ENCODE assay signal across 20 mouse cellular contexts in genomic region chr4:150924936-150925335, GRCm38 (mm10). TPM values are rescaled to one million over a fixed set of nuclear protein-coding genes. Genes with fewer than 3 reads are reported as not detected.
DNase-seq lines count a peak whose midpoint lies in the region; TF ChIP-seq lines count a peak whose summit lies in the region.
"Had no signal": no experiment of that assay in that cellular context is flagged by ENCODE, and none has a peak within 500 bp of the region (broad histone marks: within the 10 kb centered on the region; RNA-seq: fewer than 3 reads in every experiment).

No protein-coding gene starts in this region.

- in situ Hi-C loops in CH12.LX (cut with MboI; ENCODE audit: low pct_ligation_motif_present, low pct_unique_long_range_greater_than_20kb, low sequenced_read_pairs) = no loop called here

- no peaks in the 10 kb centered on the region for H3K36me3 ChIP-seq in thymus, adult 2 months (ENCODE audit: control insufficient read depth, insufficient read depth, low read length)
- no peaks in the 10 kb centered on the region for H3K36me3 ChIP-seq in CH12.LX (replicated peaks in 1 of 2; ENCODE audit: control insufficient read depth in 1 of 2, insufficient read depth in 1 of 2, low read length in 1 of 2)
- H3K36me3 ChIP-seq: embryonic facial prominence, embryonic 13.5 days; forebrain, embryonic 12.5 days; heart, embryonic 13.5 days; hindbrain, embryonic 12.5 days; intestine, embryonic 15.5 days had no signal

- 71% methylated on average over 6 of the region's 6 CpGs for WGBS in thymus, adult 2 months

- H3K79me2 ChIP-seq in CH12.LX (replicated peaks; ENCODE audit: control insufficient read depth, extremely low read depth, insufficient read depth, poor library complexity, severe bottlenecking) = no peaks in the 10 kb centered on the region

- peaks cover 3% of the 10 kb centered on the region for H3K9me3 ChIP-seq in CH12.LX (replicated peaks; ENCODE audit: low read length)
- H3K9me3 ChIP-seq: embryonic facial prominence, embryonic 13.5 days; forebrain, embryonic 12.5 days; heart, embryonic 13.5 days; hindbrain, embryonic 12.5 days; intestine, embryonic 15.5 days had no signal

- TF ChIP-seq CTCF in thymus, adult 2 months (IDR thresholded peaks at IDR 0.05; ENCODE audit: borderline replicate concordance, control insufficient read depth, extremely low read depth, insufficient read depth, low read length, poor library complexity) = no peak
- TF ChIP-seq CTCF in CH12.LX (conservative IDR thresholded peaks at IDR 0.05 in 1 of 2, IDR thresholded peaks at IDR 0.05 in 1 of 2; ENCODE audit: low read depth in 2 of 2, low read length in 2 of 2) = no peak

- H3K9ac ChIP-seq in CH12.LX (ENCODE audit: insufficient read depth, low read depth) = no peak overlapping the region
- H3K9ac ChIP-seq: embryonic facial prominence, embryonic 13.5 days; forebrain, embryonic 12.5 days; forebrain, postnatal 0 days; heart, embryonic 13.5 days; hindbrain, embryonic 12.5 days; intestine, embryonic 15.5 days had no signal

- TF ChIP-seq RAD21 in CH12.LX (IDR thresholded peaks at IDR 0.05; ENCODE audit: low read depth, low read length) = no peak

- DNase-seq in thymus, adult 2 months = no peak
- DNase-seq in thymus, postnatal 25 days = no peak
- no peak for DNase-seq in CH12.LX (ENCODE audit: extremely low read depth)
- DNase-seq in induced T-regulatory cell, adult 2 months (ENCODE audit: low read depth) = peak; percentile 92
- DNase-seq in natural killer cell, adult 2 months (ENCODE audit: low spot score in 2 of 2) = peak; percentile 39 to 69
- no peak for DNase-seq in frontal cortex, postnatal 10 days (ENCODE audit: low spot score in 2 of 2)
- no peak for DNase-seq in adrenal gland, postnatal 4 days (ENCODE audit: low spot score in 2 of 2)
- no peak for DNase-seq in spleen, adult 12 weeks (ENCODE audit: low spot score)
- DNase-seq: adrenal gland, postnatal 14 days; cerebellum, adult 18-20 months; cerebellum, adult 9-11 months; cerebellum, postnatal 36 days; forebrain, postnatal 0 days; heart, postnatal 10 days; heart, postnatal 4 days had no signal

- TF ChIP-seq EP300 in CH12.LX (IDR thresholded peaks at IDR 0.05; ENCODE audit: low read length) = no peak

- H3K4me2 ChIP-seq in CH12.LX (ENCODE audit: insufficient read depth, low read depth, poor library complexity, severe bottlenecking) = no peak overlapping the region
- H3K4me2 ChIP-seq: embryonic facial prominence, embryonic 13.5 days; forebrain, embryonic 12.5 days; hindbrain, embryonic 12.5 days; intestine, embryonic 15.5 days had no signal

- H3K4me1 ChIP-seq in thymus, adult 2 months (replicated peaks; ENCODE audit: control insufficient read depth, insufficient read depth, low read length) = peaks cover 12% of the 10 kb centered on the region
- H3K4me1 ChIP-seq in CH12.LX (ENCODE audit: control insufficient read depth in 1 of 2, insufficient read depth in 2 of 2) = peaks cover 12 to 26% of the 10 kb centered on the region in 2 experiments
- H3K4me1 ChIP-seq: embryonic facial prominence, embryonic 13.5 days; intestine, embryonic 15.5 days had no signal

- H3K27me3 ChIP-seq in thymus, adult 2 months (ENCODE audit: control insufficient read depth, insufficient read depth, low read length) = no peaks in the 10 kb centered on the region
- H3K27me3 ChIP-seq in CH12.LX (replicated peaks) = peaks cover 2% of the 10 kb centered on the region
- H3K27me3 ChIP-seq: forebrain, embryonic 12.5 days; hindbrain, embryonic 12.5 days; intestine, embryonic 15.5 days had no signal

- dilution Hi-C loops in CH12.LX (cut with MboI; ENCODE audit: extremely low pct_ligation_motif_present, extremely low pct_unique_long_range_greater_than_20kb, low sequenced_read_pairs) = no loop called here

- H3K4me3 ChIP-seq in thymus, adult 2 months (ENCODE audit: control insufficient read depth, insufficient read depth, low read length) = no peak overlapping the region
- no peak overlapping the region for H3K4me3 ChIP-seq in CH12.LX (replicated peaks in 1 of 3; ENCODE audit: low read depth in 2 of 3, low read length in 2 of 3, poor library complexity in 1 of 3)
- H3K4me3 ChIP-seq: embryonic facial prominence, embryonic 13.5 days; forebrain, embryonic 12.5 days; heart, embryonic 13.5 days; hindbrain, embryonic 12.5 days; intestine, embryonic 15.5 days had no signal

- TF ChIP-seq POLR2A in thymus, adult 2 months (IDR thresholded peaks at IDR 0.05; ENCODE audit: control insufficient read depth, extremely low read depth, insufficient read depth, low read length, poor library complexity) = no peak
- TF ChIP-seq POLR2A in CH12.LX (IDR thresholded peaks at IDR 0.05; ENCODE audit: low read depth, low read length) = no peak

- peak overlapping the region; percentile 69; the same call in 1 of the 2 replicates for H3K27ac ChIP-seq in thymus, adult 2 months (ENCODE audit: control insufficient read depth, insufficient read depth, low read length)
- H3K27ac ChIP-seq in CH12.LX (ENCODE audit: insufficient read depth, low read depth) = no peak overlapping the region
- H3K27ac ChIP-seq: embryonic facial prominence, embryonic 13.5 days; forebrain, embryonic 12.5 days; heart, embryonic 13.5 days; hindbrain, embryonic 12.5 days; intestine, embryonic 15.5 days had no signal

TF ChIP-seq in CH12.LX, 34 proteins besides CTCF, POLR2A, EP300 and RAD21:
- TF ChIP-seq TBP (conservative IDR thresholded peaks at IDR 0.05; ENCODE audit: low read depth, low read length) (no peak), JUN (IDR thresholded peaks at IDR 0.05; ENCODE audit: insufficient read depth, low read depth, low read length) (0 out of 2 replicates have a peak, but pooled peaks have one; percentile 7)

RNA-seq across cellular contexts. Expression of gene Tnfrsf9, which starts 10.6 kb away (rescaled TPM):
- polyA plus RNA-seq in thymus, adult 2 months (2012; rRNA removed) = 13.4 and 13.5 TPM in 2 replicates
- total RNA-seq in CH12.LX (2012; rRNA removed) (2.5 and 3.1 TPM in 2 replicates), CH12.LX (2014; rRNA removed) (2.1 and 2.2 TPM in 2 replicates)
- 2.8 and 2.9 TPM in 2 replicates for polyA plus RNA-seq in CH12.LX (2012; ENCODE audit: insufficient read length, low read depth)
- total RNA-seq in adrenal gland, postnatal 4 days (2021) = under 1 TPM in 1 of 2 experiments, not detected in 1; 0.17 TPM

RNA-seq across cellular contexts. Expression of gene Park7, which starts 10.7 kb away (rescaled TPM):
- polyA plus RNA-seq in thymus, adult 2 months (2012; rRNA removed) = 128 and 138 TPM in 2 replicates
- total RNA-seq in CH12.LX (2012; rRNA removed) (476 and 495 TPM in 2 replicates), CH12.LX (2014; rRNA removed) (337 and 374 TPM in 2 replicates)
- 555 and 674 TPM in 2 replicates for polyA plus RNA-seq in CH12.LX (2012; ENCODE audit: insufficient read length, low read depth)
- 100 to 1,000 TPM; 252 to 253 TPM for total RNA-seq in adrenal gland, postnatal 4 days (2021)

Comparison
In these comparisons a context has a peak if more than half of its experiments do, and no peak if none do; other contexts are left out.
1. DNase-seq: peak in induced T-regulatory cell, adult 2 months (single experiment) and natural killer cell, adult 2 months (2 of 2); none in thymus, adult 2 months (single experiment), thymus, postnatal 25 days (single experiment), CH12.LX (single experiment), frontal cortex, postnatal 10 days (0 of 2), adrenal gland, postnatal 4 days (0 of 2) and spleen, adult 12 weeks (single experiment).